Mouse (Mus musculus) common myeloid progenitor, adult 5-6 weeks (primary cell): ENCODE measurements around the gene Crebzf. TPM values are rescaled to one million over a fixed set of nuclear protein-coding genes. Genes with fewer than 3 reads are reported as not detected.

ENCODE experiments used
- ATAC-seq: replicated peaks from 2 replicates; pipeline ENCODE4 v1.8.0; 2016; ENCODE audit warnings: low read depth, mild to moderate bottlenecking, moderate TSS enrichment, inconsistent platforms; ENCODE audit not compliant: poor library complexity, severe bottlenecking
- total RNA-seq: library from RNA; stranded (forward); fragments of 200-1000, 187-1606 nt; gene quantifications from 2 replicates; pipeline ENCODE4 v1.2.3, GENCODE M21; 2017

The Crebzf gene
- total RNA-seq: 87.2 and 94.8 TPM in 2 replicates

- peak; percentile 90 for ATAC-seq
Measured at GRCm38 (mm10) chr7:90442518-90443080, at the start of gene Crebzf. Gene Crebzf (plus strand): TSS chr7:90442729.

GRCm38 (mm10) chr7:90395073-90395472 lies 47.5 kb upstream of the Crebzf start:
- ATAC-seq: no peak

- ATAC-seq: no peak
Measured at GRCm38 (mm10) chr7:90395928-90396327, 46.6 kb upstream of the Crebzf start.

GRCm38 (mm10) chr7:90409934-90410333 lies 32.6 kb upstream of the Crebzf start:
- ATAC-seq: peak; percentile 87

GRCm38 (mm10) chr7:90426020-90427001 lies 16.2 kb upstream of the Crebzf start, which contains the start of gene Ccdc89:
Gene Ccdc89 (plus strand): TSS chr7:90426577.
- ATAC-seq: peak; percentile 100

- no peak for ATAC-seq
Measured at GRCm38 (mm10) chr7:90427006-90427405, 15.5 kb upstream of the Crebzf start.

GRCm38 (mm10) chr7:90432221-90432620 lies 10.3 kb upstream of the Crebzf start:
- no peak for ATAC-seq

- ATAC-seq: no peak
Measured at GRCm38 (mm10) chr7:90440044-90440443, 2.5 kb upstream of the Crebzf start.

GRCm38 (mm10) chr7:90442070-90442469 lies 459 bp upstream of the Crebzf start:
- no peak; the same call in 1 of the 2 replicates for ATAC-seq

GRCm38 (mm10) chr7:90443101-90444091 lies 867 bp downstream of the Crebzf start:
- ATAC-seq: peak; percentile 37

GRCm38 (mm10) chr7:90444206-90444605 lies 1.7 kb downstream of the Crebzf start:
- no peak for ATAC-seq

GRCm38 (mm10) chr7:90456149-90456844 lies 13.8 kb downstream of the Crebzf start:
- no peak for ATAC-seq

- peak; percentile 93 for ATAC-seq
Measured at GRCm38 (mm10) chr7:90456845-90457468, 14.4 kb downstream of the Crebzf start, which contains the start of gene Tmem126a. Gene Tmem126a (minus strand): TSS chr7:90457229.

- ATAC-seq: 0 out of 2 replicates have a peak, but pooled peaks have one; percentile 9
Measured at GRCm38 (mm10) chr7:90457517-90457916, 15.0 kb downstream of the Crebzf start.

- ATAC-seq: no peak
Measured at GRCm38 (mm10) chr7:90460330-90460729, 17.8 kb downstream of the Crebzf start.

- peak; percentile 62 for ATAC-seq
Measured at GRCm38 (mm10) chr7:90460930-90461329, 18.4 kb downstream of the Crebzf start.

- no peak for ATAC-seq
Measured at GRCm38 (mm10) chr7:90461441-90461840, 18.9 kb downstream of the Crebzf start.

- ATAC-seq: no peak
Measured at GRCm38 (mm10) chr7:90473511-90473910, 31.0 kb downstream of the Crebzf start.
